ENCODE assay signal across 8 mouse cellular contexts in the genomic region with DNA sequence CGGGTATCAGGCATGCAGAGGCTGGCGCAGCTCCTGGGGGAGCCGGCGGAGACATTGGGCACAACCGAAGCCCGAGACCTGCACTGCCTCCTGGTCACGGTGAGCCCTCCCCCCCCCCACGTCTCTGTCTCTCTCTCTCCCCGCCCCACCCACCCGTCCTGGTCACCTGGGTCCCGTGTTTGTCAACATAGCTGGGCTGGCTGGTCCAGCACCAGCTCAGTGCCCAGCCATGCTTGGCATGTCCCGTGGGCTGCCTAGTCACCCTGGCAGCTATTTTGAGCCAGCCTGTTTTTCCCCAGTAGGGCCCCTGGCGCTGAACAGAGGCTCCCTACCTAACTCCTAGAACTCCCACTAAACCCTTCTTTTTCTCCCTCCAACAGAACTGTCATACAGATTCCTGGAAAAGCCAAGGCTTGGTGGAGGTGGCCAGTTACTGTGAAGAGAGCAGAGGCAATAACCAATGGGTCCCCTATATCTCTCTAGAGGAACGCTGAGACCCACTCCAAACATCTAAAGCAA. TPM values are rescaled to one million over a fixed set of nuclear protein-coding genes. Genes with fewer than 3 reads are reported as not detected.
DNase-seq lines count a peak whose midpoint lies in the region; ATAC-seq and TF ChIP-seq lines count a peak whose summit lies in the region.

No protein-coding gene starts in this region.

- TF ChIP-seq CTCF in heart, adult 2 months (IDR thresholded peaks at IDR 0.05), result no peak

- peaks cover 10% of the 10 kb centered on the region for H3K4me1 ChIP-seq in heart, adult 2 months (ENCODE audit: control insufficient read depth, insufficient read depth, low read length)
- peaks cover 71% of the 10 kb centered on the region for H3K4me1 ChIP-seq in kidney, embryonic 15.5 days
- H3K4me1 ChIP-seq in midbrain, embryonic 16.5 days (ENCODE audit: control insufficient read depth, insufficient read depth, low read length), result peaks cover 36% of the 10 kb centered on the region

- TF ChIP-seq EP300 in heart, adult 2 months (IDR thresholded peaks at IDR 0.05; ENCODE audit: insufficient read depth, low read depth, low read length), result 0 out of 2 replicates have a peak, but pooled peaks have one; percentile 37

- peak; percentile 18; the same call in 1 of the 2 replicates for TF ChIP-seq POLR2A in heart, adult 2 months (IDR thresholded peaks at IDR 0.05; ENCODE audit: insufficient read depth, low read depth, low read length)

- H3K9ac ChIP-seq in heart, adult 2 months (ENCODE audit: low read depth, low read length), result peak overlapping the region; percentile 96
- H3K9ac ChIP-seq in kidney, embryonic 15.5 days, result peak overlapping the region; percentile 55
- H3K9ac ChIP-seq in midbrain, embryonic 16.5 days (ENCODE audit: low read depth, low read length), result no peak overlapping the region

- no peaks in the 10 kb centered on the region for H3K36me3 ChIP-seq in heart, adult 2 months (ENCODE audit: control insufficient read depth, insufficient read depth, low read length)
- H3K36me3 ChIP-seq in kidney, embryonic 15.5 days, result no peaks in the 10 kb centered on the region
- no peaks in the 10 kb centered on the region for H3K36me3 ChIP-seq in midbrain, embryonic 16.5 days (ENCODE audit: control insufficient read depth, insufficient read depth, low read length)

- ATAC-seq in kidney, embryonic 15.5 days (replicated peaks; ENCODE audit: low FRiP score), result no peak
- ATAC-seq in midbrain, embryonic 16.5 days, result no peak

- no peaks in the 10 kb centered on the region; the same call in 1 of the 2 replicates for H3K27me3 ChIP-seq in heart, adult 2 months (ENCODE audit: control insufficient read depth, insufficient read depth, low read length)
- peaks cover 60% of the 10 kb centered on the region for H3K27me3 ChIP-seq in kidney, embryonic 15.5 days
- H3K27me3 ChIP-seq in midbrain, embryonic 16.5 days (ENCODE audit: control insufficient read depth, insufficient read depth, low read depth, low read length), result peaks cover 38% of the 10 kb centered on the region

- H3K79me2 ChIP-seq in heart, adult 2 months (replicated peaks; ENCODE audit: control insufficient read depth, insufficient read depth, low read length), result no peaks in the 10 kb centered on the region

- H3K4me3 ChIP-seq in heart, adult 2 months, result peak overlapping the region; percentile 66
- H3K4me3 ChIP-seq in kidney, embryonic 15.5 days (replicated peaks), result peak overlapping the region; percentile 53
- H3K4me3 ChIP-seq in midbrain, embryonic 16.5 days (ENCODE audit: low read depth, low read length), result peak overlapping the region; percentile 32

- 29% methylated on average over 14 of the region's 14 CpGs for WGBS in heart, adult 2 months
- WGBS in kidney, embryonic 15.5 days, result 4% methylated on average over 14 of the region's 14 CpGs
- whole genome bisulfite sequencing in midbrain, embryonic 16.5 days, result 2% methylated on average over 13 of the region's 14 CpGs

- intact Hi-C loops in heart, adult 2 months (cut with DNase I), result no loop called here

- peak overlapping the region; percentile 93 for H3K4me2 ChIP-seq in kidney, embryonic 15.5 days
- H3K4me2 ChIP-seq in midbrain, embryonic 16.5 days (ENCODE audit: low read length), result peak overlapping the region; percentile 93

- DNase-seq in heart, adult 18-20 months, result peak; percentile 74 to 81
- no peak for DNase-seq in heart, adult 8-10 months (ENCODE audit: low spot score)
- DNase-seq in NIH3T3 (ENCODE audit: low read depth), result peak; percentile 68
- DNase-seq in heart, adult 2 months, result peak in 1 of 2 experiments; percentile 78
- DNase-seq in layer of hippocampus, adult 9-10 months (ENCODE audit: low spot score), result no peak
- DNase-seq in left cerebral cortex, adult 8-10 months (ENCODE audit: low spot score in 2 of 2), result no peak

- peak overlapping the region; percentile 94 for H3K27ac ChIP-seq in heart, adult 2 months
- H3K27ac ChIP-seq in kidney, embryonic 15.5 days, result no peak overlapping the region
- H3K27ac ChIP-seq in midbrain, embryonic 16.5 days (ENCODE audit: low read length), result no peak overlapping the region

- no peaks in the 10 kb centered on the region for H3K9me3 ChIP-seq in kidney, embryonic 15.5 days (replicated peaks)
- no peaks in the 10 kb centered on the region for H3K9me3 ChIP-seq in midbrain, embryonic 16.5 days (replicated peaks; ENCODE audit: control insufficient read depth, low read length, poor library complexity, severe bottlenecking)

RNA-seq across cellular contexts. Expression of a gene that starts 1.3 kb away (rescaled TPM):
- total RNA-seq in heart, adult 18-20 months (2021), result 10 to 100 TPM; 14.9 to 19.0 TPM
- 10 to 100 TPM in 2 of 4 experiments, 1 to 10 TPM in 2; 5.0 to 18.1 (median 12.0) TPM for total RNA-seq in heart, adult 8-10 months (2022)
- total RNA-seq in heart, adult 2 months (2021), result 10 to 100 TPM; 10.9 to 13.9 TPM
- 10.0 and 10.1 TPM in 2 replicates for polyA plus RNA-seq in heart, adult 2 months (2012; rRNA removed)
- 18.0 and 20.8 TPM in 2 replicates for polyA plus RNA-seq in kidney, embryonic 15.5 days (2015; fragmentation: Nextera tagmentation; extraction: Ambion mirVana)
- polyA plus RNA-seq in midbrain, embryonic 16.5 days (2015; fragmentation: Nextera tagmentation; extraction: Ambion mirVana), result 6.4 and 7.1 TPM in 2 replicates
- 10 to 100 TPM; 13.8 to 24.0 (median 20.6) TPM for total RNA-seq in left cerebral cortex, adult 8-10 months (2022)

RNA-seq across cellular contexts. Expression of a gene that starts 13.2 kb away (rescaled TPM):
- total RNA-seq in heart, adult 18-20 months (2021), result 1 to 10 TPM; 4.7 to 5.8 TPM
- total RNA-seq in heart, adult 8-10 months (2022), result 1 to 10 TPM; 3.5 to 6.3 (median 4.8) TPM
- total RNA-seq in heart, adult 2 months (2021), result 1 to 10 TPM; 3.6 to 5.4 TPM
- polyA plus RNA-seq in heart, adult 2 months (2012; rRNA removed), result 5.4 and 7.4 TPM in 2 replicates
- polyA plus RNA-seq in kidney, embryonic 15.5 days (2015; fragmentation: Nextera tagmentation; extraction: Ambion mirVana), result 55.0 and 59.3 TPM in 2 replicates
- 40.4 and 45.5 TPM in 2 replicates for polyA plus RNA-seq in midbrain, embryonic 16.5 days (2015; fragmentation: Nextera tagmentation; extraction: Ambion mirVana)
- total RNA-seq in left cerebral cortex, adult 8-10 months (2022), result 10 to 100 TPM; 17.6 to 21.2 (median 20.1) TPM

RNA-seq across cellular contexts. Expression of a gene that starts 30.4 kb away (rescaled TPM):
- total RNA-seq in heart, adult 18-20 months (2021), result 100 to 1,000 TPM; 125 to 144 TPM
- total RNA-seq in heart, adult 8-10 months (2022), result 100 to 1,000 TPM; 117 to 135 (median 123) TPM
- total RNA-seq in heart, adult 2 months (2021), result 100 to 1,000 TPM; 126 to 133 TPM
- polyA plus RNA-seq in heart, adult 2 months (2012; rRNA removed), result 151 and 188 TPM in 2 replicates
- 365 and 368 TPM in 2 replicates for polyA plus RNA-seq in kidney, embryonic 15.5 days (2015; fragmentation: Nextera tagmentation; extraction: Ambion mirVana)
- polyA plus RNA-seq in midbrain, embryonic 16.5 days (2015; fragmentation: Nextera tagmentation; extraction: Ambion mirVana), result 297 and 316 TPM in 2 replicates
- 100 to 1,000 TPM; 106 to 147 (median 124) TPM for total RNA-seq in left cerebral cortex, adult 8-10 months (2022)

RNA-seq across cellular contexts. Expression of a gene that starts 59.6 kb away (rescaled TPM):
- not detected for total RNA-seq in heart, adult 18-20 months (2021)
- total RNA-seq in heart, adult 8-10 months (2022), result not detected
- not detected for total RNA-seq in heart, adult 2 months (2021)
- 0.02 TPM in 1 of 2 replicates, not detected in the other for polyA plus RNA-seq in heart, adult 2 months (2012; rRNA removed)
- 0.04 TPM in 1 of 2 replicates, not detected in the other for polyA plus RNA-seq in kidney, embryonic 15.5 days (2015; fragmentation: Nextera tagmentation; extraction: Ambion mirVana)
- 0.10 and 0.16 TPM in 2 replicates for polyA plus RNA-seq in midbrain, embryonic 16.5 days (2015; fragmentation: Nextera tagmentation; extraction: Ambion mirVana)
- total RNA-seq in left cerebral cortex, adult 8-10 months (2022), result under 1 TPM; 0.22 to 0.60 (median 0.39) TPM

Comparison
In these comparisons a context has a peak if more than half of its experiments do, and no peak if none do; other contexts are left out.
1. DNase-seq: peak in heart, adult 18-20 months (2 of 2) and NIH3T3 (single experiment); none in heart, adult 8-10 months (single experiment), layer of hippocampus, adult 9-10 months (single experiment) and left cerebral cortex, adult 8-10 months (0 of 2).
2. Peak in every context shown above with its lines, with median percentiles within 50 percentile points of each other: H3K4me3 ChIP-seq.